Comparison of ENCODE assay signal across 1 mouse cellular context in the genomic region with DNA sequence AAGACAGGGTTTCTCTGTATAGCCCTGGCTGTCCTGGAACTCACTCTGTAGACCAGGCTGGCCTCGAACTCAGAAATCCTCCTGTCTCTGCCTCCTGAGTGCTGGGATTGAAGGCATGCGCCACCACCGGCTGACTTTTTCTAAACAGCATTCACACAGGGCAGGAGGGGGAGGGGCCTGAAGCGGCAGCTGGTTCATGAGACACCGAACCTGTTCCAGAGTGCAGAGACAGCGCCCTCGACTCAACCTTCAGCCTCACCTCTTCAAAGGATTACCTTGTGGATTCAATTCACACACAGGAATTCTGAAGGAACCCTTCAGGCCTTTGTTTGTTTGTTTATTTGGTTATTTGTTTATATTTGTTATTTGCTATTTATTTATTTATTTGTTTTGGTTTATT.
TF ChIP-seq lines count a peak whose summit lies in the region.

No protein-coding gene starts in this region.

TF ChIP-seq in ES-E14, 5 proteins besides CTCF, POLR2A, EP300 and RAD21:
- TF ChIP-seq ZNF384 (IDR thresholded peaks at IDR 0.05; ENCODE audit: low read depth, low read length): 0 out of 2 replicates have a peak, but pooled peaks have one; percentile 13
- TF ChIP-seq ZC3H11A (IDR thresholded peaks at IDR 0.05; ENCODE audit: borderline replicate concordance, low read depth, low read length): no peak
